Mouse (Mus musculus) fibroblast of lung, adult 2 months (primary cell): ENCODE measurements around the gene Pbx4.

Source experiments
- DNase-seq: peaks from one replicate; pipeline ENCODE4 v3.0.0-alpha.2; 2011; ENCODE audit warnings: low read depth

Pbx4 gene

GRCm38 (mm10) chr8:69874155-69874554, 41.9 kb downstream of the Pbx4 start:
- DNase-seq: no peak

- DNase-seq: peak; percentile 87
These were observed 42.4 kb downstream of the Pbx4 start for GRCm38 (mm10) chr8:69874654-69875053.

GRCm38 (mm10) chr8:69876097-69876496, 43.8 kb downstream of the Pbx4 start:
- DNase-seq: peak; percentile 77

GRCm38 (mm10) chr8:69876967-69877366, 44.7 kb downstream of the Pbx4 start:
- no peak for DNase-seq

- no peak for DNase-seq
These were observed 45.1 kb downstream of the Pbx4 start for GRCm38 (mm10) chr8:69877396-69877795.

- DNase-seq: no peak
These were observed 45.7 kb downstream of the Pbx4 start for GRCm38 (mm10) chr8:69877992-69878391.

GRCm38 (mm10) chr8:69879678-69880077, 47.4 kb downstream of the Pbx4 start:
- no peak for DNase-seq

GRCm38 (mm10) chr8:69880841-69881240, 48.5 kb downstream of the Pbx4 start:
- no peak for DNase-seq

- DNase-seq: no peak
These were observed 49.1 kb downstream of the Pbx4 start for GRCm38 (mm10) chr8:69881261-69881865.

- no peak for DNase-seq
These were observed 49.9 kb downstream of the Pbx4 start for GRCm38 (mm10) chr8:69882021-69882756.

GRCm38 (mm10) chr8:69882833-69883600, 50.7 kb downstream of the Pbx4 start:
- DNase-seq: no peak

- no peak for DNase-seq
These were observed 51.9 kb downstream of the Pbx4 start for GRCm38 (mm10) chr8:69884141-69884540.

GRCm38 (mm10) chr8:69887289-69888243, 55.3 kb downstream of the Pbx4 start, which contains the start of gene Cilp2:
Cilp2 (minus strand) TSS chr8:69887687.
- DNase-seq: no peak

- DNase-seq: no peak
These were observed 56.1 kb downstream of the Pbx4 start for GRCm38 (mm10) chr8:69888244-69888866.

- no peak for DNase-seq
These were observed 56.6 kb downstream of the Pbx4 start for GRCm38 (mm10) chr8:69888902-69889301.

GRCm38 (mm10) chr8:69890813-69891241, 58.5 kb downstream of the Pbx4 start:
- DNase-seq: no peak

- no peak for DNase-seq
These were observed 61.6 kb downstream of the Pbx4 start for GRCm38 (mm10) chr8:69893863-69894262.

GRCm38 (mm10) chr8:69894836-69895332, 62.6 kb downstream of the Pbx4 start:
- DNase-seq: no peak

- DNase-seq: no peak
These were observed 63.6 kb downstream of the Pbx4 start for GRCm38 (mm10) chr8:69895772-69896451.

- DNase-seq: no peak
These were observed 65.6 kb downstream of the Pbx4 start for GRCm38 (mm10) chr8:69897857-69898256.
